Mouse (Mus musculus) c-Kit-positive CD71-negative TER-119-negative erythroid progenitor cells, embryonic 14.5 days (primary cell): ENCODE results near the gene Rora.

Experiments used
- DNase-seq: peaks from one replicate; pipeline ENCODE4 v3.0.0-alpha.2; 2013; ENCODE audit warnings: low read depth

Rora gene

DNA sequence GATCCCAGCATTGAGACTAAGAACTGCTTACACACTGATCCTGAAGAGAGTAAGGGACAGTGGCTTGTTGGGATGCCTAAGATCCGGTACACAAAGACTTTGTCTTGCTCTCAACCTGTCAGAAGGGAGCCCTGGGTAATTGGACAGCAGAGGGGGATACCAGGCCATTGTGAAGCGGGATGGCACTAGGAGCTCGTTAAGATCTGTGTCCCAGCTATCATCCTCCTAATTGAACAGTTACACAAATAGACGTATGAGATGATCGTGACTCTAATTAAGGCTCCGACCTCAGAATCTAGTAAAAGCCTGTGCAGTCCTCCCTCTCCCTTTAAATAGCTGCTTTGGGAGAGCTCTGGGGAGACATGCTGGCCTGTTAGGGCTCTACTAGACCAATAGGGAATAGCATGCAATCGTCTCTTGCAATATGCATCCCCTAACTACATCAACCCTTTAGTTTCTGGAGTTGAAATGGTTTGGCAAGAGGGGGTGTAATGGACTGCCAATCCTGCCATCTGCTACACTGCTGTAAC, 359.7 kb downstream of the Rora start:
- no peak for DNase-seq

- DNase-seq = no peak
These were observed 360.6 kb downstream of the Rora start for GRCm38 (mm10) chr9:69014203-69014602.

DNA sequence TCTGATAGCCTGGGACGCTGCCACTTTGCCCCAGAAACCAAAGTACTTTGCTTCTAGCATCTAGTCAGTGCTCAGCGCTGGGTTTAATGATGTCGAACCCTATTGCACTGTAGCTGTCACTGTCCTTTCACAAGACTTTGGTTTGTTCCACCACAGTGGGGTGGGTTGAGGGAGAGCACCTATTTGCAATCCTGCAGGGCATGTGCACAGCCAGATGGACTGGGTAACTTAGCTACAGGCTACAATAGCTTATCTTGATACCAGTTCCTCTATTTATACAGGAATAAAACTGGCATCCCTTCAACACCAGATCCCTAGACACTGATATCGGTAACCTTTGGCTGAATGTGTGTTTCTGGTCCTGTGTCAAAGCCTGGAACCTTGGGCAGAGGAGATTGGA, 366.8 kb downstream of the Rora start:
- DNase-seq = no peak

- no peak for DNase-seq
These were observed 367.9 kb downstream of the Rora start for GRCm38 (mm10) chr9:69021482-69021881.

GRCm38 (mm10) chr9:69023314-69023713, 369.7 kb downstream of the Rora start:
- DNase-seq = no peak

- no peak for DNase-seq
These were observed 374.6 kb downstream of the Rora start for GRCm38 (mm10) chr9:69028177-69028576.

- peak; percentile 14 for DNase-seq
These were observed 380.8 kb downstream of the Rora start for GRCm38 (mm10) chr9:69034301-69034871.

DNA sequence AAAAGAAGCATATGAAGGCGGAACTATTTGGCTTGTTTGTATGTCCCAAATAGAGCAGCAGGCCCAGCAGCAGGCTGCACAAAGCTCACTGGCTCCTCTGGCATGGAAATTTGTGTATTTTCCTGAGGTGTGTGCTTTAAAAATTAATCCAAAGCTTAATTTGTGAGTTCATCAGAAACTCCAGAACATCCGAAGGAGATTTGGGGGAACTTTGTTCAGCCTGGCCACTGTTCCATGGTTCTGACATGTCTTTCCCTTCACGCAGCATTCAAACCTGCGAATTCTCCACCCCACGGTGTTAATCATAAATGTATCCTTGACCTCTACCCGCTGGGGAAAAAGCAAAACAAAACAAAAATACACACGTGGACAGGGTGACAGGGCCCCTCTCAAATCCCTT, 381.9 kb downstream of the Rora start:
- no peak for DNase-seq

GRCm38 (mm10) chr9:69036296-69036695, 382.7 kb downstream of the Rora start:
- DNase-seq = no peak

DNA sequence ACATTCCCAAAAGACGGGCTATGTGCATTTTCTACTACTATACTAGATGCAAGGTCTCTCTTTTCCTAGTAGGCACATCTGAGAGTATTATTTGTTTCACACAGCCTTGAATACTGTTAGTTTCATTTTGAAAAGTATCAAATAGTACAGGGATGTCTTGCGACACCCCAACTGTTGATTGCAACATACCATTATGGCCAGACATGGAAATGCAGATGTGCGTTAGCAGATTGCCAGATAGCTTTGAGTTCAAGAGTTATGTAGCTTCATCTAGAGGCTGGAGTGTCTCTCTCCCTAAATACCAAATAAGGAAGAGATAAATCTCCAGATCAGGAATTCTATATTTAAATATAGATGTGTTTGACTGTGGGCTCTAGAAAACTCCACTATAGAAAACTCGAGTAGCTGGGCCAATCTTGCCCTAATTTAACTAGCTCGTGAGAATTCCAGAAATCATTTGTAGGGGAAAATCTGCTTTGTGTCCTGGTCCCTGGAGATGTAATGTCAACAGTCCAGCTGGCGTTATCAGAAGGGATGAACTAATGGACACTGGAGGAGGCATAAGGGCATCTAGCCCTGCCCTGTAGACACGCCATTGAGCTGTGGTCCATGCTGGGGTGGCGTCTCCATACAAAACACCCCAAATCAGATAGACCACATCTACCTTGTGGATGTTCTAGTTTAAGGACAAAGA, 390.5 kb downstream of the Rora start:
- no peak for DNase-seq

DNA sequence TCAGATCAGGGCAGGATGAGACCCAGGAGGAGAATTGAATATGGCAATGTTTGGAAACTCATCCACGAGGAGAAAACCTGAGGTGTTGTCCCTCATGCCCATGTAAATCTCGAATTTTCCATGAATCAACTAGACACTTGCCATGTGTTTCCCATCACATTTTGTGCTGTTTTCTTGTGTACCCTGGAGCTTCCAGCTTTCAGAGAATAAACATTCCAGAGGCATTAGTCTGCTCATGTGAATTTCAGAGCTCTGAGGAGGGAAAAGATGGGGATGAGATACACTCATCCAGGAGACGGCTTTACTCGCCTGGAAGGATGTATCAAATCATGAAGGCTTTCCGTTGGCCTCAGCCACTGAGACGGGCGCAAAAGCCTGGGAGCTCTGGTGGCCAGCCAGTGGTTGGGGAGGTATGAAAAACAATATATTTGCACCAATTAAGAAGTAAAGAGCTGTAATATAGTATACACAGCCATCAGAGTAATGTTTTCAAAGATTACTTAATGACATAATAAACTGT, 391.1 kb downstream of the Rora start:
- DNase-seq = no peak

GRCm38 (mm10) chr9:69045908-69046307, 392.3 kb downstream of the Rora start:
- no peak for DNase-seq

GRCm38 (mm10) chr9:69050856-69051255, 397.3 kb downstream of the Rora start:
- DNase-seq = no peak

- no peak for DNase-seq
These were observed 398.3 kb downstream of the Rora start for GRCm38 (mm10) chr9:69051890-69052289.

GRCm38 (mm10) chr9:69055302-69055701, 401.7 kb downstream of the Rora start:
- no peak for DNase-seq

DNA sequence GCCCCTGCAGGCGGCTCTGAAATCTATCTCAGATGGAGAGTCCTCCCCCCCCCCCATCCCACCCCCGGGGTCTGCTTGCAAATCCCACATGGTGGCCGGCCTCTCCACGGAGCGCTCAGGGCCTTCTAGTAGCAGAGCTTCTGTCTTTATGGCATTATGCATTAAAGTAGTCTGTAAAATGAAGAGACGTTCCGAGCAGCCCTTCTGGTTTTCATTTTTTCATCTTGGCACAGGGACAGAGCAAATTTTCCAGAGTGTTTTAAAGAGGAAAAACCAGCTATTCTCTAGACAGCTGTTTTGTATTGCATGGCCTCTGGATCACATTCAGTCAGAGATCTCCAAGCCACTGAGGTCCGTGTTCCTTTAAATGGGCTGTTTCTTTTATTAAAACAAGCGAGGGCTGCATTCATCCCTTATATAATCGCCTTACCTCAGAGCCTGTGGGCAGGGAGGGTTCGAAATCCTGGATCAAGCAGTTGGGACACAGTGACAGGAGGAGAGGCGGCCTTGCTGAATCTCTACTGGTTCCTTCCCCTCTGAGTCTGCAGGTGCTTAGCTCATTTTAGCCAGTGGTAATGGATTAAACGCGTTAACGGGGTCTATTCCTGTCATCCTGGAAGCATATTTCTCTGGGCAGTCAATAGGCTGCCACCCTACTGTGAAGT, 417.7 kb downstream of the Rora start:
- no peak for DNase-seq

- DNase-seq = no peak
These were observed 419.7 kb downstream of the Rora start for GRCm38 (mm10) chr9:69073271-69073670.

DNA sequence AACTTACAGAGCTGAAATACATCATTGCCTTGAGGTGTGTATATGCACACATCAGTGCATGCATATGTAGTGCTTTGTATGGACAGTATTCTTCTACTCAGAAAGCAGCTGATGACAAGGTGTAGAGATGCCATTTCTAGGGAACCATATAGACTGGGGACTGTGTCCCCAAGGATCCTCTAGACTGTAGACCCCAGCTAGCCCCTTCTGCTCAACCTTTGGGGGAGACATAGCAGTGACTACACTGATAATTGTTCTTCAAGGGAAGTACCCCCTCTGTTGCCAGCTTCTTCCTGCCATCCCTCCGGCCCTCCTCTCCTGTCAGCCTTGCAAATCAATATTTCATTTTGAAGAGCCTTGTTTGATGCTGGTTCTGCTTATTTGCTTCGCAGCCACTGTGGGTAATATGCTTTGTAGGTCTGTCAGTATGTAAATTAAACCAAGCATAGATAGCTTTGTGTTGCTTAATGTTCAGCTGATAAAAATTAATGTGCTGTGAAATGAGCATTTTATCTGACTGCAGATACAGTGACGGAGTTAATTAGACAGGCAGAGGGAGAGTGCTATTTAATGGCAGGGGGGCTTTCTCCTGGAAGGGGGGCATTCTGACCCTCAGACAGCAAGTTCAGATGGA, 430.6 kb downstream of the Rora start:
- no peak for DNase-seq

DNA sequence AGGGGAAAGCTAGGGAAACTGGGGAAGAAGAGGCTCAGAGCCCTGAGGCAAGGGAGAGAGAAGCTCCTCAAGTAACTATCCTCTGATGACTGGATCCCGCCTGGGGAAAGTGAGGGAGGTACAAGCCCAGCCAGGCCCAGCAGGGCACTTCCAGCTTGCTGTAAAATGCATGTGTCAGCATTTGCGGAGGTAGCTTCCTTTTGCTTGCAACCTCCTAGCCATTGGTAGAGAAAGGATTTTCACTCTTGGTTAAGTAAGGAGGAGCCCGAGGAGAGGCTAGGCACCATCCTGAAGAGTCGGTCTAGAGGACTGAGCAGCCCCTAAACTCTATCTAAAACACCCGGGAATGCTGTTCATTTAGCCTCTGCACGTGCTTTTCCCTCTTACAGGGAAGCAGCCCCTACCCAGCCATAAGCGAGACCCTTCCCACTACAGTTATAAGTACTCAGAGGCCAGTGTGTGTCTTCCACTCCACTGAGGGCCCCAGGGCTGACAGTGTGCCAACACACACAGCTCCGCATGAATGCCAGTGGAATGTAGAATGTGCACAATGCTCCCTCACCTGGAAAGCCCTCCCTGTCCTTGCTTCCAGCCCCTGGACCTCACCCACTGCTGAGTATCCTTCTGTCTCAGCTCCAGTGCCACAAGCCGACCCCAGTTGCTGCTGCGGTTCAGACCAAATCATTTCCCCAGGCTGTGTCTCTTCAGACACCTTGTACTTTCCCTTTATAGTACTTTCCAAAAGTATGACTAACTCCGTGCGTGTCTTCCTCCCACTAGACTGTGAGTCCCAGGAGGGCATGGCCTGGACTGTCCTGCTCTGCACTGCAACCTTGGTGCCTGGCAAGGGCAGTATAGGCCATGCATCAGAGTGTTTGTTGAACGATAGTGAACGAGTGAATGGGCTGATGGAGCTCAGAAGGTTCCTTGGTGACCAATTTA, 431.4 kb downstream of the Rora start:
- DNase-seq = no peak

- no peak for DNase-seq
These were observed 433.3 kb downstream of the Rora start for GRCm38 (mm10) chr9:69086844-69087243.

- DNase-seq = no peak
These were observed 433.7 kb downstream of the Rora start for GRCm38 (mm10) chr9:69087325-69087724.
